Mouse (Mus musculus): ENCODE results near the gene Sco1.

The Sco1 gene

GRCm38 (mm10) chr11:67043007-67043406, 9.5 kb upstream of the Sco1 start:
- in situ Hi-C loops (cut with MboI), result no loop called here

DNA sequence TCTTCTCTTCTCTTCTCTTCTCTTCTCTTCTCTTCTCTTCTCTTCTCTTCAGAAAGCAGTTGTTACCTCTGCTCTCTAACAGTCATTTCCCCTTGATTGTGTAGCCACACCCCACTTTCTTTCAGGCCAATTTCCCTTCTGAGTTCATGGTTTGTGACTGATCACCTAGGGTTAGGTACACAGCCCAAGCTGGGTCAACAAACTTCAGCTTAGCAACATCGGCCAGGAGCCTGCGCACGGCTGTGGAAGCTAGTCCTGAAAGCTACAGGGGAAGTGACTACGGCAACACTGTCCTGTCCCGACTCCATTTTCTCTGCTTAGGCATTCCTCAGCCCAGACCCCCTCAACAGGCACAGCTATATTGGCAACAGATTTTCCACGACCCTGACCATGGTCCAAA, 7.5 kb upstream of the Sco1 start:
- in situ Hi-C loops (cut with MboI), result no loop called here

DNA sequence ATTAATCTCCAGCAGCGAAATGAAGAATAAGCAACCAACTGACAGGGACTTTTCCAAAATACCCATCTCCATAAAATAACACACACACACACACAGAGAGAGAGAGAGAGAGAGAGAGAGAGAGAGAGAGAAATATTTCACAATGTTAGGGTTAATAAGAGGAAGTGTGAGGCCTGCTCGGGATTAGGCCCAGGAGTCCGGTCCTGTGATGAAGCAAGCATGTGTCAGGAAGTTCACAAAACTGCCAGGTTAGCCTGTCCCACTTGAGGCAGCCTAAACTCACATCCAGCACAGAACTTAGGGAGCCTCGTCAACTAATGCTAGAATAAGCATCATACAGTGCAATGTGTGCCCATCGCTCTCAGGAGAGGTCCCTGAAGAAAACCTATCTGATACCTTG, 5.3 kb upstream of the Sco1 start:
- in situ Hi-C loops (cut with MboI), result no loop called here

- in situ Hi-C loops (cut with MboI), result no loop called here
Observed at GRCm38 (mm10) chr11:67048496-67048895, 4.0 kb upstream of the Sco1 start.

- in situ Hi-C loops (cut with MboI), result no loop called here
Observed at GRCm38 (mm10) chr11:67049256-67049655, 3.2 kb upstream of the Sco1 start.

GRCm38 (mm10) chr11:67051676-67052320, 672 bp upstream of the Sco1 start:
- in situ Hi-C loops (cut with MboI), result no loop called here

GRCm38 (mm10) chr11:67054754-67055365, 2.4 kb downstream of the Sco1 start:
- in situ Hi-C loops (cut with MboI), result no loop called here

DNA sequence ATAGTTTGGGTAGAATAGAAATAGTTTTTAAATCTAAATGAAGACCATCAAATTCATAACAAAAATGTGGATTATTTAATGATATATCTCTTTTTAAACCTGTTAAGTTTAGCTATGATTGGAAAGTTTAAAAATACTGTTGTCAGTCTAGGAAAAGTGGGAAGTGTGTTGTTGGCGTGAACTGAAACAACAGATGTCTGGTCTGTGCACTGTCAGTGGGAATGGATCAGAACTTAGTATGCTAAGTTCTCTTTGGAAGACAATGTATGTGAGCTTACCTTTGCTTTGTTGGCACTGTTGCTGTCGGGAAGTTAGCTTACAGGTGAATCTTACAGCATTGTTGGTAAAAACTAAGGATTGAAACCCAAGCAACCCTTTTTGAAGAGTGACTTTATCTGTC, 8.8 kb downstream of the Sco1 start:
- in situ Hi-C loops (cut with MboI), result no loop called here

GRCm38 (mm10) chr11:67062726-67063125, 10.3 kb downstream of the Sco1 start:
- in situ Hi-C loops (cut with MboI), result no loop called here

GRCm38 (mm10) chr11:67067741-67068140, 15.3 kb downstream of the Sco1 start:
- in situ Hi-C loops (cut with MboI), result no loop called here

- in situ Hi-C loops (cut with MboI), result no loop called here
Observed at GRCm38 (mm10) chr11:67072615-67073130, 20.2 kb downstream of the Sco1 start.

GRCm38 (mm10) chr11:67075036-67075435, 22.6 kb downstream of the Sco1 start:
- in situ Hi-C loops (cut with MboI), result no loop called here

GRCm38 (mm10) chr11:67076781-67077180, 24.3 kb downstream of the Sco1 start:
- in situ Hi-C loops (cut with MboI), result no loop called here

GRCm38 (mm10) chr11:67077435-67077834, 25.0 kb downstream of the Sco1 start:
- in situ Hi-C loops (cut with MboI), result no loop called here

- in situ Hi-C loops (cut with MboI), result no loop called here
Observed at GRCm38 (mm10) chr11:67078000-67078399, 25.5 kb downstream of the Sco1 start, which contains the start of gene Myh3. Gene Myh3, plus strand, starts transcription at chr11:67078300.

GRCm38 (mm10) chr11:67078888-67079287, 26.4 kb downstream of the Sco1 start:
- in situ Hi-C loops (cut with MboI), result no loop called here

- in situ Hi-C loops (cut with MboI), result no loop called here
Observed at GRCm38 (mm10) chr11:67079740-67080139, 27.3 kb downstream of the Sco1 start.

- in situ Hi-C loops (cut with MboI), result no loop called here
Observed at GRCm38 (mm10) chr11:67080168-67080567, 27.7 kb downstream of the Sco1 start.

GRCm38 (mm10) chr11:67081125-67081649, 28.7 kb downstream of the Sco1 start:
- in situ Hi-C loops (cut with MboI), result no loop called here

GRCm38 (mm10) chr11:67082188-67082587, 29.7 kb downstream of the Sco1 start:
- in situ Hi-C loops (cut with MboI), result no loop called here

DNA sequence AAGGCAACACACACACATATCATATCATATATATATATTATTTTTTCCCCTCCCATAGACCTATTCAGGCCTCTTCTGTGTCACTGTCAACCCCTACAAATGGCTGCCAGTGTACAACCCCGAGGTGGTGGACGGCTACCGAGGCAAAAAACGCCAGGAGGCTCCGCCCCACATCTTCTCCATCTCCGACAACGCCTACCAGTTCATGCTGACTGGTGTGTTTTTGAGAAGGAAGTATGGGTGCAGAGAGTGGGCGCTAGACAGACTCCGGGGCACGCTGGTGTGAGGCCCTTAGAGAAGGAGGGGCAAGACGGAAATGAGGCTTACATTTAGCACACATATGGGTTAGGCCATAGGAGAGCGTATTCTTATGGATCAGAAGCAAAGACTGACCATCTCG, 30.3 kb downstream of the Sco1 start:
- in situ Hi-C loops (cut with MboI), result no loop called here

DNA sequence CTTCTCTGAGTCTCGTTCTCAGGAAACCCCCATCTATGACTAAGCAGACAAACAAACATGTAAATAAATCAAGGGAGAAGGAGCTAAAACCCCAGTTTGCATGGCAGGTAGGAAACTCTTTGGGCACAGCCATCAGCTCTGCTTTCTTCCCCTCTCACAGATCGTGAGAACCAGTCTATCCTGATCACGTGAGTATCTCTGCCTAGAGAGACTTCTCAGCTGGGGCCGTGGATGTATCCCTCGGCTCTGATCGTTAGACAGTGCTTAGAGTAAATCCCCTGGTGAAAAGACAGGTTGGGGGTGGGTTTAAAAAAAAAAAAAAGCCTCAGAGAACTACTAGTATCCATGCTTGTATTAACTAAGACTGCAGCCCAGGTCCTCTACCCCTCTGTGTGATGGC, 30.8 kb downstream of the Sco1 start:
- in situ Hi-C loops (cut with MboI), result no loop called here

DNA sequence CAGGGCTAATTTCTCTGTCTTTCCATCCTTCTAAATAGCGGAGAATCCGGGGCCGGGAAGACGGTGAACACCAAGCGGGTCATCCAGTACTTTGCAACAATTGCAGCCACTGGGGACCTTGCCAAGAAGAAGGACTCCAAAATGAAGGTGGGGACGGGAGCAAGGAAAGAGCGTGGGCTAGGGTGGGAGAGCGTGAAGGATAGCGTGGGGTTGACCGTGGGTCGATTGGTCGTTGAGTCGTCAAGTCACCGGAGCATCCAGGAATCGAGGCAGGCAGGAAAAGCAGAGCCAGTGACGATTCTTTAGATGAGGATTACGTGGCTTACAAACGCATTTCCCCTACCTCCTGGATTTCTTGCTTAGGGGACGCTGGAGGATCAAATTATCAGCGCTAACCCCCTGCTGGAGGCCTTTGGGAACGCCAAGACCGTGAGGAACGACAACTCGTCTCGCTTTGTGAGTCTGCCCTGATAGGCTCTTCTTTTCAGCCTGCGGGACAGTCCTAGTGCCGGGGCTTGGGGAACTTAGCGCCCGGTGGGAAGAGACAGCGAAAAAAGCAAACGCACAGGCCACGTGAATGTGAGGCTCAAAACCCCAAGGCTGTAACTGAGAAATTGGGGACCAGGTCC, 31.4 kb downstream of the Sco1 start:
- in situ Hi-C loops (cut with MboI), result no loop called here
